Mouse (Mus musculus): Measurements from ENCODE around the gene 4930404H24Rik.

The 4930404H24Rik gene

GRCm38 (mm10) chr2:153509211-153510029 lies 16.8 kb downstream of the 4930404H24Rik start:
- no peak for DNase-seq (ENCODE audit: extremely low spot score, low read depth, low spot score)

- no peak for DNase-seq (ENCODE audit: extremely low spot score, low read depth, low spot score)
Measured at GRCm38 (mm10) chr2:153510136-153510535, 17.5 kb downstream of the 4930404H24Rik start.

GRCm38 (mm10) chr2:153511562-153511961 lies 19.0 kb downstream of the 4930404H24Rik start:
- no peak for DNase-seq (ENCODE audit: extremely low spot score, low read depth, low spot score)

DNA sequence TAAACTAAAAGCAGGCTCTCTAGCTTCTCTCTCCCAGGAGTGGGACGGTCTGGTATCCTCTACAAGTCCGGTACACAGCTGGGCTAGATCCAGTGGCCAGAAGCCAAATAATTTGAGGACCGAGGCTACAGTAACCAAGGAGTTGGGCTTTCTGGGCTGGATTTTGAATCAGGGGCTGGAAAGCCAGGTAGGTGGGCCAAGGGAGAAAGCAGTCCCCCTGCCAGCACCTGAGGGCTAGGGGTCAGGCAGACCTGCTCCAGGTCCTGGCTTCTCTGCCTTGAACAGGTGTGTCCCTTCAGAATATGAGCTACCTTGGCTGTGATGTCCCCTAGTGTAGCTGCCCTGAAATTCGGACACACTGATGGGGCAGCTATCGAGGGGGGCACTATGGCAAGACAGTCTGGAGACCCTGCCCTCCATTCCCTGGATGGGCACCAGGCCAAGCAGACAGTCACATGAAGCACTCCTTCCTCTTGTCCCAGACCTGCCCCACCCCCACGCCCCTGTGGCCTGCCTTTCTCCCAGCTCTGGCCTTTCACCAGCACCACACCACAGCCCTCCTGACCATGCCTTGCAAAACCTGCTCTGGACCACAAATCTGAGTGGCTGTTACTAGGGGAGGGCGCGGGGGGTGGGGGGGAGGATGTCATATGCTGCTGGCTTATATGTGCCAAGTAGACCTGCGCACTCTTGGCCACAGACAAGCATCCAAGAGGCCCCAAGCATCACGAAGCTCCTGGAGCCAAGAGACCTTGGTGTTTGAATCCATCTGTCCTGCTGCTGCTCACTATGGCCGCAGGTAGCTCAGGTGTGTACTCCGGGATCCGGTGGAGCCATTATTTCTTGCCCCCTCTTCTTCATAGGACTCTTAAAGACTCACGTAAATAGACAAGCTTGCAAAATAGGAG lies 20.1 kb downstream of the 4930404H24Rik start:
- DNase-seq (ENCODE audit: extremely low spot score, low read depth, low spot score), result no peak

GRCm38 (mm10) chr2:153513983-153514382 lies 21.4 kb downstream of the 4930404H24Rik start:
- no peak for DNase-seq (ENCODE audit: extremely low spot score, low read depth, low spot score)

DNA sequence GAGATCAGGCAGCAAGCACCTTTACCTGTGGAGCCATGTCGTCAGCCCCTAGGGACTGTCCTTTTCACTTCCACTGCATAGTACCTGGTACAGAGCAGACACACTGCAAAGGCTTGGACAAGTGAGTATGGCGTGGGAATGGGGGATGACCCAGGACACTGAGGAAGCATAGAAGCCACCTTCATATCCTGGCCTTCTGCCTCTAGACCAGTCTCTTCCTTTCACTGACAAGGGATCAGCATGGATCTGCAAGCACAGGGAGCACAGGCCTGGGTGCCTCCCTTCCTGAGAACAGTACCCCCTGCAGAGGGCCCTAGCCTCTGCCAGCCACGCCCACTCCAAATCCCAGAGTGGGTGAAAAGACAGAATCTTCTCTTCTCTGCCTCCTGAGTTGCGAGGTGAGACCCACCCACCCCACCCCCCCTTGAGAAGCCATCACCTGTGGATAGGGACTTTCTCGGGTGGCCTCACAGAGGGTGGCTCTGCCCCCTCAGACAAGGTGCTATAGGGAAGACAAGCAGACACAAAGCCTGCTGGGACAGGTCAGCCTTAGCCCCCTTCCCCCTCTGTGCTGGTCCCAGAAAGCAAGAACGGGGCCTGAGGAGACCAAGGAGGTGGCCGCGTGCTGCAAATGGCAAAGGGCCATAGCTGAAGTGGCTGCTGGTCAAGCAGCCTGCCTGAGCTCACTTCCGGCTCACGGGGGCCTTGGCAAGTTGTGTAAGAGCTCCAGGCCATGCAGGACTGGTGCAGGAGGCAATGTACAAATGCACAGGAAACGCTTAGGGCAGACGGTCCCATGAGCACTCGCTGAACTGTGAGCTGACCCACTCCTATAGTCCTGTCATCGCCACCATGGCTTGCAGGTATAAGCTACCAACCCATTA lies 22.1 kb downstream of the 4930404H24Rik start:
- DNase-seq (ENCODE audit: extremely low spot score, low read depth, low spot score), result no peak

GRCm38 (mm10) chr2:153515582-153515981 lies 23.0 kb downstream of the 4930404H24Rik start:
- DNase-seq (ENCODE audit: extremely low spot score, low read depth, low spot score), result no peak

GRCm38 (mm10) chr2:153516961-153517360 lies 24.4 kb downstream of the 4930404H24Rik start:
- DNase-seq (ENCODE audit: extremely low spot score, low read depth, low spot score), result no peak

GRCm38 (mm10) chr2:153520057-153520456 lies 27.5 kb downstream of the 4930404H24Rik start:
- no peak for DNase-seq (ENCODE audit: extremely low spot score, low read depth, low spot score)

DNA sequence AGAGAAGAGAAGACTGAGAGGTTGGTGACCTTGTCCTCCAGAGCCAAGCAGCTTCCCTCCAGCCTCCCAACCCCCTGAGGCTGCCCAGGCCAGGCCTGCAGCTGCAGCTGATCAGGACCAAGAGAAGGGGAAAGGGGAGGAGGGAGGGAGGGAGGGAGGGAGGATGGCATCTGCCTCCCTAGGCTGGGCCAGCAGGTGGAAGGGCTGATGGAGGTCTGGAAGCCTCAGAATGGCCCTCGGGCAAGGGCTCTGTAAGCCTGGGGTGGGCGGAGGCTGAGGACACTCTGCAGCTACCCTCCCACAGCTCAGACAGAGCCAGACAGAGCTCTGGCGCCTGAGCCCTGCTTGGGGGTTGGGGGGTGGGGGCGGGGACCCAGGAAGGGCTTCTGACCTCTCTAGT lies 29.7 kb downstream of the 4930404H24Rik start:
- DNase-seq (ENCODE audit: extremely low spot score, low read depth, low spot score), result no peak

DNA sequence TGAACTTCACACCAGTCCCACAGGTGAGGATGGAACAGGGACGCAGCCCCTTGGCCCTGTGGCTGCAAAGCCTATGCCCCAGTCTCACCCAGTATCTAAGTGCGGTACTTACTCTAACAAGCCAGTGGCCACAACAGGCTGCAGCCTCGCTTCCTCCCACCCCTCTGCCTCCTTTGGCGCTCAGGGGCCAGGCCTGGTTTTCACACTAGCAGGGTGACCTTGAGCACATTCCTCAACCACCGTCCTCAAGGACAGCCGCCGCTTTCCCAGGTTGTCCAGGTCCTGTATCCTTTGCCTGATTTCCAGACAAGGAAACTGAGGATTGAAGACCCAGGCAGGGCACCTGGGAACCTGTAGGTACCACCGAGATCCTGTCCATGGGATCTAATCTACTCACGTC lies 30.6 kb downstream of the 4930404H24Rik start:
- DNase-seq (ENCODE audit: extremely low spot score, low read depth, low spot score), result no peak

- no peak for DNase-seq (ENCODE audit: extremely low spot score, low read depth, low spot score)
Measured at GRCm38 (mm10) chr2:153523656-153524055, 31.1 kb downstream of the 4930404H24Rik start.

DNA sequence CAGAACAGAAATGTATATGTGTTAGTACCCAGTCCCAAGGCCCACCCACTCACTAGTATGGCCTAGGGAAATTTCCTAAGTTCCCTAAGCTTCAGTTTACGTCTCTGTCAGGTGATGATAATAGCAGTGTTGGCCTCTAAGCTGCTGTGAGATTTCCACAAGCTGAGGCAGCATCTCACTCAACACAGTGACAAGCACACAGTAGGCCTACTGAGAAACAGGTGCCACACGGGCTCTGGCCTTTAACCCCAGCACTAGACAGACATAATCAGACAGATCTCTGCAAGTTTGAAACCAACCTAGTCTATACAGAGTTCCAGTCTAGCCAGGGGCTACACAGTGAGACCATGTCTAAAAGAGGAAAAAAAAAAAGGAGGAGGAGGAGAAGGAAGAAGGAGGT lies 32.1 kb downstream of the 4930404H24Rik start:
- DNase-seq (ENCODE audit: extremely low spot score, low read depth, low spot score), result no peak

- DNase-seq (ENCODE audit: extremely low spot score, low read depth, low spot score), result no peak
Measured at GRCm38 (mm10) chr2:153525906-153526311, 33.3 kb downstream of the 4930404H24Rik start.

- no peak for DNase-seq (ENCODE audit: extremely low spot score, low read depth, low spot score)
Measured at GRCm38 (mm10) chr2:153526850-153527530, 34.4 kb downstream of the 4930404H24Rik start.

- no peak for DNase-seq (ENCODE audit: extremely low spot score, low read depth, low spot score)
Measured at GRCm38 (mm10) chr2:153527580-153528531, 35.3 kb downstream of the 4930404H24Rik start.

- DNase-seq (ENCODE audit: extremely low spot score, low read depth, low spot score), result no peak
Measured at GRCm38 (mm10) chr2:153528571-153529364, 36.2 kb downstream of the 4930404H24Rik start.

GRCm38 (mm10) chr2:153529365-153529781 lies 36.8 kb downstream of the 4930404H24Rik start:
- no peak for DNase-seq (ENCODE audit: extremely low spot score, low read depth, low spot score)
